Comparison of ENCODE assay signal across 21 mouse cellular contexts in the genomic region with DNA sequence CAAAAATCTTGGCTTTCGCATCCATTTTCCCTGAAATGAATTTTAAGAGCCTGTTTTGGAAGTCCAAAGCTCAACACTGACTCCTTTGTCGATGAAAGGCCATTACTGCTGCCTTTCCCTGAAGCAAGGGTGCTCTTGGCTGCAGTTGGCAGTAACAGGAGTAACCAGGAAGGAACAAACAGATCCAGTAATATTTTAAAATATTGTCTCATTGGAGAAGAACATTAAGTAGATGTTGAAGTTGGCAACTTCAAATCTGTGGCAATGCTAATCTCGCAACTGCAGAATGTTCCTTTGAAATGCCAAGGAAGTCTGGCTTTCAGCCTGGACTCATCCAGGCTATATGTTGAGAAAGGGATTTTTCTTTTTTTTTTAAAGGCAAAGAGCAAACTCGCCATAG.
A peak's percentile ranks its signal among the peaks of the same experiment; 100 is the strongest.
DNase-seq lines count a peak whose midpoint lies in the region; ATAC-seq lines count a peak whose summit lies in the region.
"Had no signal": no experiment of that assay in that cellular context is flagged by ENCODE, and none has a peak within 500 bp of the region (broad histone marks: within the 10 kb centered on the region; RNA-seq: fewer than 3 reads in every experiment).

No protein-coding gene starts in this region.

- 71% methylated on average over 4 of the region's 4 CpGs for WGBS in embryonic facial prominence, embryonic 14.5 days
- 83% methylated on average over 4 of the region's 4 CpGs for WGBS in embryonic facial prominence, embryonic 10.5 days
- 69% methylated on average over 4 of the region's 4 CpGs for WGBS in heart, embryonic 15.5 days

- no peaks in the 10 kb centered on the region for H3K27me3 ChIP-seq in embryonic facial prominence, embryonic 14.5 days (replicated peaks; ENCODE audit: control insufficient read depth, insufficient read depth, low read length)
- H3K27me3 ChIP-seq in embryonic facial prominence, embryonic 10.5 days (replicated peaks; ENCODE audit: low read depth, poor library complexity, severe bottlenecking) = no peaks in the 10 kb centered on the region
- H3K27me3 ChIP-seq in heart, embryonic 15.5 days = no peaks in the 10 kb centered on the region
- H3K27me3 ChIP-seq: embryonic facial prominence, embryonic 13.5 days; limb, embryonic 12.5 days; liver, embryonic 15.5 days; neural tube, embryonic 15.5 days; Patski had no signal

- DNase-seq in embryonic facial prominence, embryonic 14.5 days (ENCODE audit: low spot score) = peak; percentile 35
- DNase-seq in embryonic facial prominence, embryonic 10.5 days (ENCODE audit: low spot score) = no peak
- no peak for DNase-seq in heart, postnatal 36 days
- DNase-seq in lung, postnatal 10 days = peak; percentile 16
- no peak for DNase-seq in lung, postnatal 4 days
- peak; percentile 15 for DNase-seq in skeletal muscle tissue, adult 2 months (ENCODE audit: low read depth, low spot score)
- no peak for DNase-seq in layer of hippocampus, adult 8-10 months (ENCODE audit: low spot score in 2 of 2)
- DNase-seq: cerebellum, adult 11 months; gastrocnemius, postnatal 25 days; kidney, adult 9 months; thymus, postnatal 25 days had no signal

- no peak for ATAC-seq in embryonic facial prominence, embryonic 14.5 days (ENCODE audit: low read depth)
- ATAC-seq in heart, embryonic 15.5 days (replicated peaks; ENCODE audit: insufficient number of reproducible peaks, insufficient read depth, low FRiP score, low read depth) = 0 out of 2 replicates have a peak, but pooled peaks have one; percentile 14
- ATAC-seq: forebrain, embryonic 16.5 days; inflammation-experienced regulatory T-cells, adult 6 months; Patski had no signal

- H3K36me3 ChIP-seq in embryonic facial prominence, embryonic 14.5 days (ENCODE audit: control insufficient read depth, insufficient read depth, low read length) = no peaks in the 10 kb centered on the region
- H3K36me3 ChIP-seq in embryonic facial prominence, embryonic 10.5 days (replicated peaks) = no peaks in the 10 kb centered on the region
- no peaks in the 10 kb centered on the region for H3K36me3 ChIP-seq in heart, embryonic 15.5 days
- H3K36me3 ChIP-seq: embryonic facial prominence, embryonic 13.5 days; limb, embryonic 12.5 days; liver, embryonic 15.5 days; midbrain, embryonic 10.5 days; neural tube, embryonic 15.5 days had no signal

- no peak overlapping the region for H3K9ac ChIP-seq in embryonic facial prominence, embryonic 14.5 days (ENCODE audit: low read depth, low read length)
- no peak overlapping the region for H3K9ac ChIP-seq in heart, embryonic 15.5 days
- H3K9ac ChIP-seq: embryonic facial prominence, embryonic 13.5 days; limb, embryonic 12.5 days; liver, embryonic 15.5 days; neural tube, embryonic 15.5 days had no signal

- H3K27ac ChIP-seq in embryonic facial prominence, embryonic 14.5 days (replicated peaks; ENCODE audit: low read depth, low read length) = no peak overlapping the region
- no peak overlapping the region for H3K27ac ChIP-seq in embryonic facial prominence, embryonic 10.5 days (replicated peaks)
- H3K27ac ChIP-seq in heart, embryonic 15.5 days = no peak overlapping the region
- H3K27ac ChIP-seq: embryonic facial prominence, embryonic 13.5 days; left cerebral cortex, adult 2 months; limb, embryonic 12.5 days; liver, embryonic 15.5 days; midbrain, embryonic 10.5 days; neural tube, embryonic 15.5 days had no signal

- no peak overlapping the region for H3K4me3 ChIP-seq in embryonic facial prominence, embryonic 14.5 days (ENCODE audit: low read depth, low read length)
- H3K4me3 ChIP-seq in embryonic facial prominence, embryonic 10.5 days = no peak overlapping the region
- H3K4me3 ChIP-seq in heart, embryonic 15.5 days = no peak overlapping the region
- H3K4me3 ChIP-seq: embryonic facial prominence, embryonic 13.5 days; left cerebral cortex, adult 2 months; limb, embryonic 12.5 days; liver, embryonic 15.5 days; midbrain, embryonic 10.5 days; neural tube, embryonic 15.5 days had no signal

- no peaks in the 10 kb centered on the region for H3K4me1 ChIP-seq in embryonic facial prominence, embryonic 14.5 days (ENCODE audit: control insufficient read depth, insufficient read depth, low read length)
- H3K4me1 ChIP-seq in embryonic facial prominence, embryonic 10.5 days = peaks cover 3% of the 10 kb centered on the region; the same call in 1 of the 2 replicates
- no peaks in the 10 kb centered on the region for H3K4me1 ChIP-seq in heart, embryonic 15.5 days (replicated peaks)
- H3K4me1 ChIP-seq: embryonic facial prominence, embryonic 13.5 days; liver, embryonic 15.5 days; neural tube, embryonic 15.5 days had no signal

- H3K9me3 ChIP-seq in embryonic facial prominence, embryonic 14.5 days (ENCODE audit: control insufficient read depth, low read length) = peaks cover 8% of the 10 kb centered on the region; the same call in 1 of the 2 replicates
- no peaks in the 10 kb centered on the region for H3K9me3 ChIP-seq in embryonic facial prominence, embryonic 10.5 days
- no peaks in the 10 kb centered on the region for H3K9me3 ChIP-seq in heart, embryonic 15.5 days (replicated peaks)
- H3K9me3 ChIP-seq: limb, embryonic 12.5 days; liver, embryonic 15.5 days had no signal

- H3K4me2 ChIP-seq in embryonic facial prominence, embryonic 14.5 days (ENCODE audit: low read depth, low read length) = no peak overlapping the region
- H3K4me2 ChIP-seq in heart, embryonic 15.5 days = no peak overlapping the region
- H3K4me2 ChIP-seq: embryonic facial prominence, embryonic 13.5 days; limb, embryonic 12.5 days; liver, embryonic 15.5 days; neural tube, embryonic 15.5 days had no signal

- intact Hi-C loops in heart, postnatal 36 days (cut with DNase I) = no loop called here

Comparison
In these comparisons a context has a peak if more than half of its experiments do, and no peak if none do; other contexts are left out.
1. DNase-seq: peak in embryonic facial prominence, embryonic 14.5 days (single experiment), lung, postnatal 10 days (single experiment) and skeletal muscle tissue, adult 2 months (single experiment); none in embryonic facial prominence, embryonic 10.5 days (single experiment), heart, postnatal 36 days (0 of 2), lung, postnatal 4 days (0 of 2) and layer of hippocampus, adult 8-10 months (0 of 2).